8 mouse cellular contexts compared by ENCODE assay signal in the genomic region with DNA sequence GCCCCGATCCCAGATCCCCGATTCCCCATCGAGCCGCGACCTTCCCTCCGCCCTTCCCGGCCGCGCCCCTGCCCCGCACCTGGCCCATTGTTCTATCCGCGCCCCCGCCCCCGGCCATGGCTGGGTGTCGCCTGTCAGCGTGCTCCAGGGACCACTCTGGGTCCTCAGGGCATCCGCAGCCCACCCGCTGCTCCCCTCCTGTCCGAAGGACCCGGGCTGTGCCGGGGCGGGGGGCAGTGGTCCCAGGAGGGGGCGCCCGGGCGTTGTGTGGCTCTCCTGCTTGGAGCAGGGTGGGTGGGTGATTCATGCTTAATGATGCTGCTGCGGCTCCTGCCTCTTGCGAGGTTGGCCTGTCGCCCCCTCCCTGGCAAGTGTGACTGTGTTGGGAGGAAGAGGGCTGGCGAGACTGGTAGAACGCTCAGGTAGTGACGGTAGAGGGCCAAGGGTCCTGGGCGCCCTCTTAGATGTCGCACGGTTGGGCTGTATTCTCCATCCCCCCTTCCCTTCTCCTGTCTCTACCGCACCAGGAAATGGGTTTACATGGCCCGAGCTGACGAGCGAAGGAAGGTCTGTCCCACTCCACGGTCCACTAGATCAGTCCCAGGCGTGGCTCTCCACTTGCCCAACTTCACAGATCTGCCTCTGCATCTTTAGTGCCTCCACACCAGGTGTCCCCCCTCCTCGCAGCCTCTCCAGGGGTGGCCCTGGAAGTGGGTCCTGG. TPM values are rescaled to one million over a fixed set of nuclear protein-coding genes. Genes with fewer than 3 reads are reported as not detected.
A peak's percentile ranks its signal among the peaks of the same experiment; 100 is the strongest.
DNase-seq lines count a peak whose midpoint lies in the region; ATAC-seq lines count a peak whose summit lies in the region.

No protein-coding gene starts in this region.

- H3K9ac ChIP-seq in hindbrain, embryonic 15.5 days: peak overlapping the region; percentile 98
- H3K9ac ChIP-seq in midbrain, embryonic 12.5 days (replicated peaks): peak overlapping the region; percentile 96

- peak overlapping the region; percentile 94 for H3K27ac ChIP-seq in embryonic facial prominence, embryonic 10.5 days (replicated peaks)
- peak overlapping the region; percentile 85 for H3K27ac ChIP-seq in hindbrain, embryonic 15.5 days (replicated peaks)
- peak overlapping the region; percentile 87 for H3K27ac ChIP-seq in midbrain, embryonic 12.5 days (replicated peaks)

- peaks cover 37% of the 10 kb centered on the region for H3K27me3 ChIP-seq in embryonic facial prominence, embryonic 10.5 days (replicated peaks; ENCODE audit: low read depth, poor library complexity, severe bottlenecking)
- H3K27me3 ChIP-seq in hindbrain, embryonic 15.5 days: no peaks in the 10 kb centered on the region
- peaks cover 42% of the 10 kb centered on the region for H3K27me3 ChIP-seq in midbrain, embryonic 12.5 days

- H3K36me3 ChIP-seq in embryonic facial prominence, embryonic 10.5 days (replicated peaks): peaks cover 38% of the 10 kb centered on the region
- no peaks in the 10 kb centered on the region for H3K36me3 ChIP-seq in hindbrain, embryonic 15.5 days
- H3K36me3 ChIP-seq in midbrain, embryonic 12.5 days: 0 out of 2 replicates have a peak, but pooled peaks cover 5% of the 10 kb centered on the region

- no peaks in the 10 kb centered on the region for H3K9me3 ChIP-seq in embryonic facial prominence, embryonic 10.5 days
- no peaks in the 10 kb centered on the region for H3K9me3 ChIP-seq in hindbrain, embryonic 15.5 days
- H3K9me3 ChIP-seq in midbrain, embryonic 12.5 days: no peaks in the 10 kb centered on the region

- peak; percentile 44 for ATAC-seq in hindbrain, embryonic 15.5 days (ENCODE audit: low FRiP score, low read depth)
- ATAC-seq in midbrain, embryonic 12.5 days (ENCODE audit: low FRiP score, low read depth): peak; percentile 59

- H3K4me1 ChIP-seq in embryonic facial prominence, embryonic 10.5 days: peaks cover 74% of the 10 kb centered on the region
- H3K4me1 ChIP-seq in hindbrain, embryonic 15.5 days (replicated peaks): peaks cover 59% of the 10 kb centered on the region
- H3K4me1 ChIP-seq in midbrain, embryonic 12.5 days: peaks cover 35% of the 10 kb centered on the region

- under 1% methylated on average over 41 of the region's 41 CpGs for WGBS in embryonic facial prominence, embryonic 10.5 days
- under 1% methylated on average over 37 of the region's 41 CpGs for WGBS in hindbrain, embryonic 15.5 days
- under 1% methylated on average over 38 of the region's 41 CpGs for WGBS in midbrain, embryonic 12.5 days

- peak; percentile 61 to 73 for DNase-seq in layer of hippocampus, postnatal 10 days (ENCODE audit: low spot score in 2 of 2)
- no peak for DNase-seq in layer of hippocampus, adult 9-11 months
- peak; percentile 73 for DNase-seq in NIH3T3 (ENCODE audit: low read depth)
- DNase-seq in embryonic facial prominence, embryonic 10.5 days (ENCODE audit: low spot score): peak; percentile 72
- DNase-seq in testis, postnatal 10 days (ENCODE audit: low spot score): peak; percentile 65
- DNase-seq in urinary bladder, adult 18-20 months (ENCODE audit: low spot score in 2 of 2): no peak

- H3K4me2 ChIP-seq in hindbrain, embryonic 15.5 days: peak overlapping the region; percentile 79
- peak overlapping the region; percentile 85 for H3K4me2 ChIP-seq in midbrain, embryonic 12.5 days (replicated peaks)

- peak overlapping the region; percentile 98 for H3K4me3 ChIP-seq in embryonic facial prominence, embryonic 10.5 days
- peak overlapping the region; percentile 84 for H3K4me3 ChIP-seq in hindbrain, embryonic 15.5 days
- peak overlapping the region; percentile 92 for H3K4me3 ChIP-seq in midbrain, embryonic 12.5 days

RNA-seq across cellular contexts. Expression of gene Ncs1, which starts 0.8 kb away (rescaled TPM):
- 100 to 1,000 TPM; 149 to 150 TPM for total RNA-seq in layer of hippocampus, postnatal 10 days (2021)
- polyA plus RNA-seq in embryonic facial prominence, embryonic 10.5 days (2016; fragmentation: Nextera tagmentation; extraction: Ambion mirVana): 66.0 and 66.5 TPM in 2 replicates
- polyA plus RNA-seq in hindbrain, embryonic 15.5 days (2015; fragmentation: Nextera tagmentation; extraction: Ambion mirVana): 168 and 183 TPM in 2 replicates
- polyA plus RNA-seq in midbrain, embryonic 12.5 days (2016; fragmentation: Nextera tagmentation; extraction: Ambion mirVana): 75.8 and 90.3 TPM in 2 replicates

Comparison
In these comparisons a context has a peak if more than half of its experiments do, and no peak if none do; other contexts are left out.
1. DNase-seq: peak in layer of hippocampus, postnatal 10 days (2 of 2), NIH3T3 (single experiment), embryonic facial prominence, embryonic 10.5 days (single experiment) and testis, postnatal 10 days (single experiment); none in layer of hippocampus, adult 9-11 months (single experiment) and urinary bladder, adult 18-20 months (0 of 2).
2. Peak in every context shown above with its lines, with median percentiles within 50 percentile points of each other: H3K27ac ChIP-seq and H3K4me3 ChIP-seq.